Mouse (Mus musculus) hindbrain, embryonic 13.5 days (tissue): ENCODE data around the gene Pnliprp2. TPM values are rescaled to one million over a fixed set of nuclear protein-coding genes. Genes with fewer than 3 reads are reported as not detected.

Source experiments
- ATAC-seq: fragments of 200-750 bp; cut with Nextera tagmentation; 2 replicates; pipeline ENCODE4 v1.8.0; 2017; ENCODE audit warnings: moderate TSS enrichment; ENCODE audit not compliant: low FRiP score
- H3K27ac ChIP-seq: fragments of 300-500 bp; sonication (generic); 2 replicates; pipeline ENCODE4 v1.5.1; 2015; ENCODE audit warnings: inconsistent platforms, mild to moderate bottlenecking, moderate library complexity
- H3K27me3 ChIP-seq: fragments of 300-500 bp; sonication (generic); 2 replicates; pipeline ENCODE4 v1.6.1; 2015; ENCODE audit warnings: mild to moderate bottlenecking, inconsistent platforms
- H3K36me3 ChIP-seq: fragments of 300-500 bp; sonication (generic); 2 replicates; pipeline ENCODE4 v1.6.1; 2015; ENCODE audit warnings: mild to moderate bottlenecking, inconsistent platforms
- H3K4me1 ChIP-seq: fragments of 300-500 bp; sonication (generic); replicated peaks from 2 replicates; pipeline ENCODE4 v1.6.1; 2015; ENCODE audit warnings: inconsistent platforms
- H3K4me2 ChIP-seq: fragments of 300-500 bp; sonication (generic); 2 replicates; pipeline ENCODE4 v1.6.1; 2015; ENCODE audit warnings: inconsistent platforms, mild to moderate bottlenecking, moderate library complexity
- H3K4me3 ChIP-seq: fragments of 300-500 bp; sonication (generic); 2 replicates; pipeline ENCODE4 v1.5.1; 2015; ENCODE audit warnings: mild to moderate bottlenecking, inconsistent platforms
- H3K9ac ChIP-seq: fragments of 300-500 bp; sonication (generic); 2 replicates; pipeline ENCODE4 v1.6.1; 2015; ENCODE audit warnings: mild to moderate bottlenecking, inconsistent platforms
- H3K9me3 ChIP-seq: fragments of 300-500 bp; sonication (generic); 2 replicates; pipeline ENCODE4 v1.6.1; 2016; ENCODE audit warnings: inconsistent platforms
- WGBS: fragments of 180-500 bp; shearing (Covaris S2); methylation state at CpG from one replicate; pipeline ENCODE4 v1.1.7; 2015; 5-methylcytosine and 5-hydroxymethylcytosine counted together
- polyA plus RNA-seq: library from polyadenylated mRNA; unstranded; fragments of >200 nt; fragmentation: Nextera tagmentation; extraction: Ambion mirVana; gene quantifications from 2 replicates; pipeline ENCODE4 v1.2.1, GENCODE M21; 2015

The Pnliprp2 gene
- polyA plus RNA-seq, 1 experiment from 2014 or later: not detected

DNA sequence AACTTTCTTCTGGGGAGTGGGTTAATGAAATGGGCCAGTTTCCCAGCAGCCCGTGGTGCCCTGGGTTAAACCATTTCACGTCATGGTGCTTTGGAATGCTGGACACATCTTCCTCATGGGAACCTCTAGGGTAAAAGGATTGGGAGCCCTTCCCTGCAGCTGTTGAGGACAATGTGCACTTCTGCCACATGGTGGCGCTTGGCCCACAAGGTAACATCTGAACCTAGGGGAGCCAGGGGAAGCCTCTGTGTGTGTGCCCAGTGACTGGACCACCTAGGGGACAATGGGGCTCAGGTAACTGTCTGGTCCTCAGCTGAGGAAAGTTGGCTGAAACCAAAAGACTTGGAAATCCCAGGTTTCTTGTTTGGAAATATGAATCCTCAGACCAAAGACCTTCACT lies 46.8 kb downstream of the Pnliprp2 start:
- H3K4me2 ChIP-seq: no peak overlapping the region
- no peaks in the 10 kb centered on the region for H3K27me3 ChIP-seq
- H3K9me3 ChIP-seq: no peaks in the 10 kb centered on the region
- peaks cover 32% of the 10 kb centered on the region for H3K36me3 ChIP-seq
- 2% methylated on average over 3 of the region's 3 CpGs for WGBS
- H3K27ac ChIP-seq: no peak overlapping the region
- peaks cover 22% of the 10 kb centered on the region for H3K4me1 ChIP-seq
- no peak overlapping the region for H3K9ac ChIP-seq
- peak; percentile 54; the same call in 1 of the 2 replicates for ATAC-seq
- no peak overlapping the region for H3K4me3 ChIP-seq

DNA sequence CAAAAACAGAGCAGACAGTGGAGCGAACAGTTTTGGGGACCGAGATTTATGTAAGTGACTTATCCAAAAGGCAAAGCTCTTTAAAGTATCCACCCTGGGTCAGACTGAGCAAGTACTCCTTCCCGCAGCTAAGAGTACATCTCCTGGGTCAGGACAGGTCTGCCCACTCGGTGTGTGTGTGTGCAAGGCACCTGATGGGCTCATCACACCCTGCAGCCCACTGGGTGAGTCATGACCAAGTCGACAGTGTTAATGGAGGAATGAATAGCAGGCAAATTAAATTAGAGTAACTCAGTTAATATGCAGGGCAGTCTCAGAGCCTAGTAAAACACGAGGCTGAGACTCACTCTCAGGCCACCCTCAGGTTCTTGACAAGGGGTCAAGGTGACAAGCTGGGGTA lies 49.3 kb downstream of the Pnliprp2 start:
- 84% methylated on average over 6 of the region's 6 CpGs for WGBS
- H3K27ac ChIP-seq: no peak overlapping the region
- ATAC-seq: no peak; the same call in 1 of the 2 replicates

DNA sequence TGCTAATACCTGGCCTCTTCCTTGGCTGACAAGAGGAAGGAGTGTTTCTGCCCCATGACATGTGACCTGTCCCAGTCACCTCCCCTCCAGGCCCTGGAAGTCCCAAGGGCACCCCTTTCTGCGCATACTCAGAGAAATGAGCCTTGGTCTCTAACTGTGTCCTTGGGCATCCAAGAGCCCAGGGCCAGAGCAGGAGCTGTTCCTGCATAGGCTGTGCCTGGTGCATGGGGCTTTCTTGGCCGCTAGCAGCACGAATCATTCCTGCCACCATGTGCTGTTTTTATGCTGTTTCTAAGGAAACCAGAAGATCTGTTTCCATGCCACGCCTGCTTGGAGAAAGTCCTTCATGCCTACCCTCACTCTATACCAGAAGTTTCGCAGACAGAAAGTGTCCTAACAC lies 51.0 kb downstream of the Pnliprp2 start:
- Histone ChIP-seq H3K27me3 (no peaks in the 10 kb centered on the region), H3K4me1 (peaks cover 25% of the 10 kb centered on the region), H3K9ac (no peak overlapping the region), H3K4me2 (no peak overlapping the region), H3K27ac (no peak overlapping the region), H3K4me3 (no peak overlapping the region), H3K9me3 (no peaks in the 10 kb centered on the region), H3K36me3 (0 out of 2 replicates have a peak, but pooled peaks cover 3% of the 10 kb centered on the region)
- ATAC-seq: no peak
- WGBS: 83% methylated on average over 5 of the region's 5 CpGs

More for the DNA sequence above, 49.3 kb downstream of the Pnliprp2 start:
- Histone ChIP-seq H3K27me3 (no peaks in the 10 kb centered on the region), H3K4me3 (no peak overlapping the region), H3K36me3 (peaks cover 11% of the 10 kb centered on the region), H3K4me1 (peaks cover 25% of the 10 kb centered on the region), H3K9me3 (no peaks in the 10 kb centered on the region), H3K4me2 (no peak overlapping the region), H3K9ac (no peak overlapping the region)

- H3K4me1 ChIP-seq: peaks cover 8% of the 10 kb centered on the region; the same call in 1 of the 2 replicates
- H3K4me2 ChIP-seq: no peak overlapping the region
- peaks cover 29% of the 10 kb centered on the region for H3K36me3 ChIP-seq
- ATAC-seq: no peak
- no peak overlapping the region for H3K4me3 ChIP-seq
- WGBS: 81% methylated on average over 13 of the region's 13 CpGs
- H3K9ac ChIP-seq: no peak overlapping the region
- H3K9me3 ChIP-seq: no peaks in the 10 kb centered on the region
- no peaks in the 10 kb centered on the region for H3K27me3 ChIP-seq
- H3K27ac ChIP-seq: no peak overlapping the region
Measured at GRCm38 (mm10) chr19:58815179-58815922, 55.8 kb downstream of the Pnliprp2 start.

DNA sequence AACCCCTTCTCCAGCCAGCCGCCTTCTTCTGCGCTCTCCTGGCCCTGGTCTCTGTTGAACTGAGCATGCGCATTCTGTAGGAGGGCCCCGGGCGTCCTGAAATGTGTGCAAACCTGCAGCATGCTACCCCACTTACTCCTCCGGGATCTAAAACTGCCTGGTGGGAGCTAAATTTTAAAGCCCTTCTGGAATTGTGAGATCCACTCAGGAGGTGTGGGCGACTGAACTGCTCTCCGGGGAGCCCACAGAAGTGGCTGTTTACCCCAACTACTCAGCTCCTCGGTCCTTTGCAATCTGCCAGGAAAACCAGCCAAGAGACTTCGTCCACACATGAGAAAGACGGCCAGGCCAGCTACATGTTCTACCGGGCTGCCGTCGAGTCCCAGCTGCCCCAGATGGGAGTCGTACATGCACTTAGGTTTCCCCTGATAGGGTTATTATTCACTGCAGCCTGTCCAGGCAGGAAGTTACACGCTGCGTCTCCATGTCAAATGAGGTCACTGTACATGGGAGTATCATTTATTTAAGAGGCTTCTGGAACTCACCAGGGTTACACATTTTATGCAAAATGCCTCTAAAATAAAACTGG lies 57.0 kb downstream of the Pnliprp2 start:
- peaks cover 27% of the 10 kb centered on the region for H3K36me3 ChIP-seq
- no peak for ATAC-seq
- peaks cover 8% of the 10 kb centered on the region; the same call in 1 of the 2 replicates for H3K4me1 ChIP-seq
- peak overlapping the region; percentile 12; the same call in 1 of the 2 replicates for H3K27ac ChIP-seq
- H3K9ac ChIP-seq: no peak overlapping the region
- no peak overlapping the region for H3K4me3 ChIP-seq
- 72% methylated on average over 17 of the region's 17 CpGs for WGBS
- no peaks in the 10 kb centered on the region for H3K9me3 ChIP-seq
- H3K27me3 ChIP-seq: no peaks in the 10 kb centered on the region
- H3K4me2 ChIP-seq: no peak overlapping the region

DNA sequence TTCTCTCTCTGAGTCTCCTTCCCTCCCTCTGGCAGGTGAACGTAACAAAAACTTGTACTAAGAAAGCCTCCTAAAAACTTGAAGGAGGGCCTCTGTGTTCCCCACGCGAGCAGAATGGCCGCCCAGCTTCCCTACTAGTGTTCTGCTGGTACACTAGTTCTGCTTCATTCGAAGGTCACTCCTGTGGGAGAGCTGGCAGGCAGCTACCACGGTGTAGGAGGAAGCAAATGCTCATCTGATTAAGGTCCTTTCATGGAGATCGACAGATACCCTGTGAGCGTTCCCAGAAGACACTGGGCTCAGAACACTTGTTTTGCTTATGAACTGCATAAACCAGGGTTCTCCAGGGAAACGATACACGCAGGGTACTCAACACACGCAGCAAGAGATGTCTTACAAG lies 57.9 kb downstream of the Pnliprp2 start:
- Histone ChIP-seq H3K9me3 (no peaks in the 10 kb centered on the region), H3K4me1 (peaks cover 10% of the 10 kb centered on the region), H3K4me3 (no peak overlapping the region), H3K27me3 (no peaks in the 10 kb centered on the region), H3K4me2 (no peak overlapping the region), H3K9ac (no peak overlapping the region), H3K36me3 (peaks cover 33% of the 10 kb centered on the region), H3K27ac (no peak overlapping the region)
- no peak for ATAC-seq
- 82% methylated on average over 11 of the region's 11 CpGs for WGBS

DNA sequence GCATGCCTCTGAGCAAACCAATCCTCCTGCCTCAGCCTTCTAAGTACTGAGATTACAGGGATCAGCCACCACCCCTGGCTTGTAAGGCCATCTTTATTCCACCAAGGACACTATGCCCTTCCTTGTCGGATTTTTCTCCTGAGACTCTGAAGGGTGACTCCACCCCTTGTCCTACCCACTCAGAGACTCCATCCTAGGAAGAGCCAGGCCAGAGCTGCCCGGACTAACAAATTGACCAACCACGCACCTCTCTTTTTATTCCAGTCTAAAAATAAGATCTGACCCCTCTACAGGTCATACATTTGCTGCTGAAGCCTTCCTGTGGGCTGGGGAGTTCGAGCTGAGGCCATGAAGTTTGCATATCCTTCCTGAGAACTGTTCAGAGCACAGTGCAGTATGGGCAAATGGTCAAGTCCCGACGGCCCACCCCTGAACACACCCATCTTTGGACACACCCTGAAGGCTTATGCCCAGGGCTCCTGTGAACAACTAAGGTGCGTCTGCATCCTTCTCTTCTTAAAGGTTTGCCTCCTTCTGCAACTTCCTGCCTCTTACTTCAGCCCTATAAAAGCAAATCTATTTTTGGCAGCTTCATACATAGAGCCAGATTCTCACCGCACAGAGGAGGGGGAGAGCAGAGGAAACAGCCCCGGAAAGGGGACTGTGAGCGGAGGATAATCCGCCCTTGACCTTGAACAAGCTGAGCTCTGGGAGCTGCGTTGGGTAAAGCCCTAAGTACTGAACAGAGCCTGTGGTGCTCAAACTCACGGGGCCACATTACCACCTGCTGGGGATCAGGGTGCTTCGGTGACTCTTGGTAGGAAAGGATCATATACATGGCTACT lies 59.3 kb downstream of the Pnliprp2 start:
- Histone ChIP-seq H3K9ac (no peak overlapping the region), H3K27me3 (no peaks in the 10 kb centered on the region), H3K27ac (no peak overlapping the region), H3K36me3 (peaks cover 37% of the 10 kb centered on the region), H3K9me3 (no peaks in the 10 kb centered on the region), H3K4me2 (no peak overlapping the region), H3K4me3 (no peak overlapping the region), H3K4me1 (peaks cover 19% of the 10 kb centered on the region)
- WGBS: 87% methylated on average over 14 of the region's 14 CpGs
- no peak for ATAC-seq

DNA sequence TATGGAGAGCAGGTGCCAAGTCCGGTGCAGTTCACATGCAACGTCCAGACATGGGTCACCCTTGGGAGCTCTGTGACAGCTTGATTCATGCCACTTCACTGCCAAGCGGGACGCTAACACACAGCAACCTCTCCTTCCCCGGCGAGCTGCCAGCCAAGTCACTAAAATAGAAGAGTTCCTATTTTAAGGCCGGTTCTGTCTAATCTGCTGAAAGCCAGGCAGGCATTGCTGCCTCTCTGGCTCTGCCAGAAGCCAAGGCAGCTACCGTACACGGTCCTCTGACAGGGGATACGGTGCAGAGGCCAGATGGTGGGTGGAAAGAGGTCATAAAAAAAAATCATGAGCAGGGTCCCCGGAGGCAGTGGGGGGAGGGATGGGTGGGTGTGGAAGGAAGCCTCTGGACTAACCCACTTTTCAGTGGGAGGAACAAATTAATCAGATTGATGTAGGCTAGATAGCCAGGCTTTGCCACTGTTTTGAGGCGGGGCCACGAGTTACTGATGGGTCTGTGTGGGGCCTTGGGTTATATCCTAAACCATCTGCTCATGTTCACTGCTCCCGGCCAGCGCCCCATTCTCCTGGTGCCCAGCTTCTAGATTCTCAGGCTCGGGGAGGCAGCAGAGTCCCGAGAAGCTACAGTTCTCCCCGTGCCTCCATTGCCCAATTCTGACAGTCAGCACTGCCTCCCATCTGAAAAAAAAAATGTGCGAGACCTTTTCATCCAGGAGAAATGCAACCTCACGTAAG lies 63.1 kb downstream of the Pnliprp2 start:
- Histone ChIP-seq H3K4me3 (no peak overlapping the region), H3K36me3 (peaks cover 54% of the 10 kb centered on the region), H3K9ac (no peak overlapping the region), H3K4me2 (no peak overlapping the region), H3K9me3 (no peaks in the 10 kb centered on the region), H3K4me1 (peaks cover 14% of the 10 kb centered on the region), H3K27ac (peak overlapping the region; percentile 52), H3K27me3 (no peaks in the 10 kb centered on the region)
- ATAC-seq: peak; percentile 27; the same call in 1 of the 2 replicates
- 50% methylated on average over 20 of the region's 20 CpGs for WGBS

GRCm38 (mm10) chr19:58823301-58823700 lies 63.8 kb downstream of the Pnliprp2 start:
- ATAC-seq: no peak
- 91% methylated on average over 3 of the region's 3 CpGs for WGBS

GRCm38 (mm10) chr19:58824316-58824715 lies 64.8 kb downstream of the Pnliprp2 start:
- H3K4me3 ChIP-seq: no peak overlapping the region
- no peak overlapping the region for H3K4me2 ChIP-seq
- H3K36me3 ChIP-seq: peaks cover 41% of the 10 kb centered on the region
- no peaks in the 10 kb centered on the region for H3K9me3 ChIP-seq
- no peaks in the 10 kb centered on the region for H3K27me3 ChIP-seq
- WGBS: 86% methylated on average over 1 of the region's 1 CpGs
- no peak overlapping the region for H3K27ac ChIP-seq
- H3K4me1 ChIP-seq: peaks cover 26% of the 10 kb centered on the region
- H3K9ac ChIP-seq: no peak overlapping the region
- ATAC-seq: no peak

More at GRCm38 (mm10) chr19:58823301-58823700, 63.8 kb downstream of the Pnliprp2 start:
- H3K27me3 ChIP-seq: no peaks in the 10 kb centered on the region
- peak overlapping the region; percentile 32; the same call in 1 of the 2 replicates for H3K27ac ChIP-seq
- H3K4me1 ChIP-seq: peaks cover 18% of the 10 kb centered on the region
- no peak overlapping the region for H3K4me3 ChIP-seq
- H3K9ac ChIP-seq: no peak overlapping the region
- H3K36me3 ChIP-seq: peaks cover 49% of the 10 kb centered on the region
- no peak overlapping the region for H3K4me2 ChIP-seq
- no peaks in the 10 kb centered on the region for H3K9me3 ChIP-seq
